Mouse (Mus musculus): ENCODE results near the gene Prr22. TPM values are rescaled to one million over a fixed set of nuclear protein-coding genes. Genes with fewer than 3 reads are reported as not detected.

Prr22 gene
- polyA plus RNA-seq, 1 experiment from 2014 or later = 0.96 TPM

- Histone ChIP-seq H3K27ac (replicated peaks in 1 of 2; ENCODE audit: control insufficient read depth in 1 of 2, insufficient read depth in 1 of 2, low read depth in 2 of 2, low read length in 2 of 2) (no peak overlapping the region), H3K4me3 (ENCODE audit: control insufficient read depth in 1 of 2, insufficient read depth in 1 of 2, low read depth in 1 of 2, low read length in 2 of 2) (no peak overlapping the region), H3K36me3 (ENCODE audit: control insufficient read depth, insufficient read depth, low read length) (no peaks in the 10 kb centered on the region; the same call in 1 of the 2 replicates), H3K9ac (ENCODE audit: low read length) (no peak overlapping the region), H3K9me3 (ENCODE audit: control insufficient read depth, low read length) (0 out of 2 replicates have a peak, but pooled peaks cover 3% of the 10 kb centered on the region), H3K4me1 (ENCODE audit: control insufficient read depth in 2 of 2, insufficient read depth in 2 of 2, low read length in 2 of 2) (peaks cover 25 to 31% of the 10 kb centered on the region in 2 experiments), H3K4me2 (ENCODE audit: low read length) (no peak overlapping the region), H3K27me3 (ENCODE audit: control insufficient read depth, insufficient read depth, low read length) (peaks cover 3% of the 10 kb centered on the region)
- ATAC-seq (ENCODE audit: insufficient number of reproducible peaks, insufficient read depth, low FRiP score, low read depth) = no peak
- 59% methylated on average over 2 of the region's 2 CpGs for WGBS
Measured at GRCm38 (mm10) chr17:56729656-56730055, 40.4 kb upstream of the Prr22 start.

- Histone ChIP-seq H3K36me3 (ENCODE audit: control insufficient read depth, insufficient read depth, low read length) (no peaks in the 10 kb centered on the region), H3K9ac (ENCODE audit: low read length) (no peak overlapping the region), H3K4me3 (ENCODE audit: control insufficient read depth in 1 of 2, insufficient read depth in 1 of 2, low read depth in 1 of 2, low read length in 2 of 2) (no peak overlapping the region), H3K27me3 (ENCODE audit: control insufficient read depth, insufficient read depth, low read length) (peaks cover 3% of the 10 kb centered on the region), H3K27ac (replicated peaks in 1 of 2; ENCODE audit: control insufficient read depth in 1 of 2, insufficient read depth in 1 of 2, low read depth in 2 of 2, low read length in 2 of 2) (no peak overlapping the region), H3K9me3 (ENCODE audit: control insufficient read depth, low read length) (no peaks in the 10 kb centered on the region), H3K4me1 (ENCODE audit: control insufficient read depth in 2 of 2, insufficient read depth in 2 of 2, low read length in 2 of 2) (peaks cover 15 to 23% of the 10 kb centered on the region in 2 experiments), H3K4me2 (ENCODE audit: low read length) (no peak overlapping the region)
- WGBS = 40% methylated on average over 8 of the region's 8 CpGs
- ATAC-seq (ENCODE audit: insufficient number of reproducible peaks, insufficient read depth, low FRiP score, low read depth) = no peak
Measured at GRCm38 (mm10) chr17:56736534-56736933, 33.5 kb upstream of the Prr22 start.

GRCm38 (mm10) chr17:56738221-56738620, 31.8 kb upstream of the Prr22 start:
- no peak for ATAC-seq (ENCODE audit: insufficient number of reproducible peaks, insufficient read depth, low FRiP score, low read depth)
- no peaks in the 10 kb centered on the region for H3K36me3 ChIP-seq (ENCODE audit: control insufficient read depth, insufficient read depth, low read length)
- H3K9me3 ChIP-seq (ENCODE audit: control insufficient read depth, low read length) = no peaks in the 10 kb centered on the region
- WGBS = 82% methylated on average over 10 of the region's 10 CpGs
- H3K9ac ChIP-seq (ENCODE audit: low read length) = no peak overlapping the region
- no peak overlapping the region for H3K4me3 ChIP-seq (ENCODE audit: control insufficient read depth in 1 of 2, insufficient read depth in 1 of 2, low read depth in 1 of 2, low read length in 2 of 2)
- H3K4me1 ChIP-seq (ENCODE audit: control insufficient read depth in 2 of 2, insufficient read depth in 2 of 2, low read length in 2 of 2) = peaks cover 15 to 23% of the 10 kb centered on the region in 2 experiments
- no peak overlapping the region for H3K27ac ChIP-seq (replicated peaks in 1 of 2; ENCODE audit: control insufficient read depth in 1 of 2, insufficient read depth in 1 of 2, low read depth in 2 of 2, low read length in 2 of 2)
- H3K4me2 ChIP-seq (ENCODE audit: low read length) = no peak overlapping the region
- no peaks in the 10 kb centered on the region; the same call in none of the 2 replicates for H3K27me3 ChIP-seq (ENCODE audit: control insufficient read depth, insufficient read depth, low read length)

GRCm38 (mm10) chr17:56740118-56740787, 29.8 kb upstream of the Prr22 start:
- H3K4me1 ChIP-seq (ENCODE audit: control insufficient read depth in 2 of 2, insufficient read depth in 2 of 2, low read length in 2 of 2) = peaks cover 15 to 23% of the 10 kb centered on the region in 2 experiments
- H3K27ac ChIP-seq (replicated peaks in 1 of 2; ENCODE audit: control insufficient read depth in 1 of 2, insufficient read depth in 1 of 2, low read depth in 2 of 2, low read length in 2 of 2) = peak overlapping the region; percentile 78 to 80
- no peak overlapping the region for H3K4me3 ChIP-seq (ENCODE audit: control insufficient read depth in 1 of 2, insufficient read depth in 1 of 2, low read depth in 1 of 2, low read length in 2 of 2)
- H3K27me3 ChIP-seq (ENCODE audit: control insufficient read depth, insufficient read depth, low read length) = no peaks in the 10 kb centered on the region; the same call in 1 of the 2 replicates
- no peaks in the 10 kb centered on the region for H3K9me3 ChIP-seq (ENCODE audit: control insufficient read depth, low read length)
- H3K9ac ChIP-seq (ENCODE audit: low read length) = no peak overlapping the region
- 29% methylated on average over 17 of the region's 17 CpGs for WGBS
- peak overlapping the region; percentile 18; the same call in 1 of the 2 replicates for H3K4me2 ChIP-seq (ENCODE audit: low read length)
- H3K36me3 ChIP-seq (ENCODE audit: control insufficient read depth, insufficient read depth, low read length) = no peaks in the 10 kb centered on the region
- peak; percentile 84 for ATAC-seq (ENCODE audit: insufficient number of reproducible peaks, insufficient read depth, low FRiP score, low read depth)

GRCm38 (mm10) chr17:56740788-56741160, 29.3 kb upstream of the Prr22 start:
- Histone ChIP-seq H3K4me2 (ENCODE audit: low read length) (0 out of 2 replicates have a peak overlapping the region, but pooled peaks have one; percentile 18), H3K9me3 (ENCODE audit: control insufficient read depth, low read length) (no peaks in the 10 kb centered on the region), H3K27ac (replicated peaks in 1 of 2; ENCODE audit: control insufficient read depth in 1 of 2, insufficient read depth in 1 of 2, low read depth in 2 of 2, low read length in 2 of 2) (peak overlapping the region; percentile 78 to 80), H3K9ac (ENCODE audit: low read length) (no peak overlapping the region), H3K27me3 (ENCODE audit: control insufficient read depth, insufficient read depth, low read length) (no peaks in the 10 kb centered on the region; the same call in 1 of the 2 replicates), H3K36me3 (ENCODE audit: control insufficient read depth, insufficient read depth, low read length) (no peaks in the 10 kb centered on the region), H3K4me1 (ENCODE audit: control insufficient read depth in 2 of 2, insufficient read depth in 2 of 2, low read length in 2 of 2) (peaks cover 15 to 23% of the 10 kb centered on the region in 2 experiments), H3K4me3 (ENCODE audit: control insufficient read depth in 1 of 2, insufficient read depth in 1 of 2, low read depth in 1 of 2, low read length in 2 of 2) (no peak overlapping the region)
- peak; percentile 24; the same call in 1 of the 2 replicates for ATAC-seq (ENCODE audit: insufficient number of reproducible peaks, insufficient read depth, low FRiP score, low read depth)
- WGBS = 56% methylated on average over 17 of the region's 17 CpGs

- 55% methylated on average over 5 of the region's 5 CpGs for WGBS
- Histone ChIP-seq H3K4me1 (ENCODE audit: control insufficient read depth in 2 of 2, insufficient read depth in 2 of 2, low read length in 2 of 2) (peaks cover 16 to 19% of the 10 kb centered on the region in 2 experiments), H3K4me3 (ENCODE audit: control insufficient read depth in 1 of 2, insufficient read depth in 1 of 2, low read depth in 1 of 2, low read length in 2 of 2) (no peak overlapping the region), H3K9me3 (ENCODE audit: control insufficient read depth, low read length) (no peaks in the 10 kb centered on the region), H3K36me3 (ENCODE audit: control insufficient read depth, insufficient read depth, low read length) (no peaks in the 10 kb centered on the region), H3K9ac (ENCODE audit: low read length) (no peak overlapping the region), H3K4me2 (ENCODE audit: low read length) (no peak overlapping the region), H3K27ac (replicated peaks in 1 of 2; ENCODE audit: control insufficient read depth in 1 of 2, insufficient read depth in 1 of 2, low read depth in 2 of 2, low read length in 2 of 2) (no peak overlapping the region), H3K27me3 (ENCODE audit: control insufficient read depth, insufficient read depth, low read length) (no peaks in the 10 kb centered on the region)
- ATAC-seq (ENCODE audit: insufficient number of reproducible peaks, insufficient read depth, low FRiP score, low read depth) = no peak
Measured at GRCm38 (mm10) chr17:56744173-56744572, 25.9 kb upstream of the Prr22 start.

GRCm38 (mm10) chr17:56751404-56752072, 18.5 kb upstream of the Prr22 start:
- Histone ChIP-seq H3K9ac (ENCODE audit: low read length) (peak overlapping the region; percentile 61; the same call in 1 of the 2 replicates), H3K4me3 (ENCODE audit: control insufficient read depth in 1 of 2, insufficient read depth in 1 of 2, low read depth in 1 of 2, low read length in 2 of 2) (peak overlapping the region; percentile 22 to 38), H3K27ac (replicated peaks in 1 of 2; ENCODE audit: control insufficient read depth in 1 of 2, insufficient read depth in 1 of 2, low read depth in 2 of 2, low read length in 2 of 2) (no peak overlapping the region), H3K4me1 (ENCODE audit: control insufficient read depth in 2 of 2, insufficient read depth in 2 of 2, low read length in 2 of 2) (peaks cover 3 to 7% of the 10 kb centered on the region in 2 experiments; a peak in 2 of 4 replicates), H3K27me3 (ENCODE audit: control insufficient read depth, insufficient read depth, low read length) (peaks cover 61% of the 10 kb centered on the region), H3K4me2 (ENCODE audit: low read length) (peak overlapping the region; percentile 61), H3K36me3 (ENCODE audit: control insufficient read depth, insufficient read depth, low read length) (no peaks in the 10 kb centered on the region), H3K9me3 (ENCODE audit: control insufficient read depth, low read length) (0 out of 2 replicates have a peak, but pooled peaks cover 2% of the 10 kb centered on the region)
- ATAC-seq (ENCODE audit: insufficient number of reproducible peaks, insufficient read depth, low FRiP score, low read depth) = peak; percentile 51
- WGBS = 21% methylated on average over 70 of the region's 71 CpGs
